Mouse (Mus musculus): ENCODE measurements around the gene Exosc9.

Gene Exosc9

DNA sequence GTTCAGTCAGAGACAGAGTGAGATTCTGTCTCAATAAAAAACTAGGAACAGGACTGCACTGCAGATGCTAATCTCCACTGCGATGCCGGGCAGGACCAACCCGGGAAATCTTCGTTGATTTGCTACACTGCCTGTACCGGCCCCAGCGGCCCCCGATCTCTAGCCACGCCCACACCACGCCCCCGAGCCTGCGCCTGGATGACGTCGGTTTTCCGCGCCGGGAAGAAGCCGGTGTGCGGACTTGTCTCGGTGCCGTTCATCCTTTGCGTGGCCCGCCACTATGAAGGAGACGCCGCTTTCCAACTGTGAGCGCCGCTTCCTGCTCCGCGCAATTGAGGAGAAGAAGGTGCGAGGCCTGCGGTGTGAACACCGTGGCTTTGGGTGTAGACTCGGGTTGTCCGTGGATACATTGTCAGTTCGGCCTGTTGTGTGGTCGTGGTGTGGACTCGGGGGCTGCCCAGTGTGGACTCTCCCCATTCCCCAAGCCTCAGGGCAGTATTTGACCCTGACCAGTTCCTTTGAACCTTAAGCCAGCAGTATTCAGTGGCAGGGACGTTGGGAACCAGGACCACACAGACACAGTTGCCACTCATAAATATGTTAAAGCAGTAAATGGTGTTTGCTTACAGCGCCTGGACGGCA lies at the start of gene Exosc9:
Exosc9 (plus strand) TSS at position 201 of the 642 bp plus-strand sequence.
- H3K27me3 ChIP-seq (ENCODE audit: control insufficient read depth, insufficient read depth, low read length, poor library complexity, severe bottlenecking), result no peaks in the 10 kb centered on the region
- peak; percentile 90 for DNase-seq (ENCODE audit: low read depth, low spot score)
- peaks cover 9% of the 10 kb centered on the region for H3K36me3 ChIP-seq (ENCODE audit: control insufficient read depth, insufficient read depth, low read length, poor library complexity, severe bottlenecking)

GRCm38 (mm10) chr3:36505306-36505705 lies 47.1 kb upstream of the Exosc9 start:
- no peaks in the 10 kb centered on the region for H3K36me3 ChIP-seq (ENCODE audit: control insufficient read depth, insufficient read depth, low read length, poor library complexity, severe bottlenecking)
- H3K27me3 ChIP-seq (ENCODE audit: control insufficient read depth, insufficient read depth, low read length, poor library complexity, severe bottlenecking), result no peaks in the 10 kb centered on the region
- DNase-seq (ENCODE audit: low read depth, low spot score), result no peak

DNA sequence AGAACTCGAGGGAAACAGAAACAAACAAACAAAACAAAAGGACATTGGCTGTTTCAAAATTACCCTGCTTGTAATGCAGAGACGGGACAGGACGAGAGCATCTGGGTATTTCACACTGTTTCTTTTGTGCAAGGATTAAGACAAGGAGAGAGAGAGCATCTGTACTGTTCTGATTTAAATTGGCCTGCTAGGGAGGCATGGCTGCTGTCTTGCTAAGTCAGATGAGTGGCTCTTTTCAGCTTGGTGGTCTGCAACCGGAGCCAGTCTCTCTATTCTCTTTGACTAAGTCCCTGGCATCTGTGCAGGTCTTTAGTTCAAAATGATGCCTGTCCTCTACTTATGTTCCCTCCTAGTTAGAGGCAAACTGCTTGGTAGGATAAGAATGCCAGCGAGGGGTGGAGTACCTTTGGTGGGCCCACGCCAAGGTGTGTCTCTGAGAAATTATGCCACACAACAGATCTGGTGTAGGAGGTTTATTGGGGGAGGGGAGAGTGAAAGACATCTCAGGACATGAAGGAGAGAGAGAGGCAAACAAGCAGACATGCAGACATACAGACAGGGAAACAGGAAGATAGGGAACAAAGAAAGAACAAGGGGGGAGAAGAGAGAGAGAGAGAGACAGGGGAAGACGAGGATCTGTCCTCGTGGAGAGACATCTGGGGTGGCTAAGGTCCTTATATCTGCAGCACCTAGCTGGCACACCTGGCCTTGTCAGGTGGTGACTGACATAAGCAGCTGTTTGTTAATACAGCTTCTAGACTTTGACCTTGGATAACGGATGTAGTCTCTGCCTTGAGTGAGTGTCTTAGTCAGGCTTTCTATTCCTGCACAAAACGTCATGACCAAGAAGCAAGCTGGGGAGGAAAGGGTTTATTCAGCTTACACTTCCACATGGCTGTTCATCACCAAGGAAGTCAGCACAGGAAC lies 46.3 kb upstream of the Exosc9 start:
- DNase-seq (ENCODE audit: low read depth, low spot score), result no peak
- no peaks in the 10 kb centered on the region for H3K27me3 ChIP-seq (ENCODE audit: control insufficient read depth, insufficient read depth, low read length, poor library complexity, severe bottlenecking)
- H3K36me3 ChIP-seq (ENCODE audit: control insufficient read depth, insufficient read depth, low read length, poor library complexity, severe bottlenecking), result no peaks in the 10 kb centered on the region

GRCm38 (mm10) chr3:36511491-36511890 lies 40.9 kb upstream of the Exosc9 start:
- no peaks in the 10 kb centered on the region for H3K36me3 ChIP-seq (ENCODE audit: control insufficient read depth, insufficient read depth, low read length, poor library complexity, severe bottlenecking)
- DNase-seq (ENCODE audit: low read depth, low spot score), result no peak
- H3K27me3 ChIP-seq (ENCODE audit: control insufficient read depth, insufficient read depth, low read length, poor library complexity, severe bottlenecking), result no peaks in the 10 kb centered on the region

- no peaks in the 10 kb centered on the region for H3K36me3 ChIP-seq (ENCODE audit: control insufficient read depth, insufficient read depth, low read length, poor library complexity, severe bottlenecking)
- no peaks in the 10 kb centered on the region for H3K27me3 ChIP-seq (ENCODE audit: control insufficient read depth, insufficient read depth, low read length, poor library complexity, severe bottlenecking)
- no peak for DNase-seq (ENCODE audit: low read depth, low spot score)
Observed at GRCm38 (mm10) chr3:36516196-36516595, 36.2 kb upstream of the Exosc9 start.

GRCm38 (mm10) chr3:36521073-36522060 lies 31.0 kb upstream of the Exosc9 start, which contains the start of gene Gm11549:
Gene Gm11549, minus strand, starts transcription at chr3:36521813.
- no peak for DNase-seq (ENCODE audit: low read depth, low spot score)
- Histone ChIP-seq H3K27me3 (ENCODE audit: control insufficient read depth, insufficient read depth, low read length, poor library complexity, severe bottlenecking) (no peaks in the 10 kb centered on the region; the same call in 1 of the 2 replicates), H3K36me3 (ENCODE audit: control insufficient read depth, insufficient read depth, low read length, poor library complexity, severe bottlenecking) (no peaks in the 10 kb centered on the region)

DNA sequence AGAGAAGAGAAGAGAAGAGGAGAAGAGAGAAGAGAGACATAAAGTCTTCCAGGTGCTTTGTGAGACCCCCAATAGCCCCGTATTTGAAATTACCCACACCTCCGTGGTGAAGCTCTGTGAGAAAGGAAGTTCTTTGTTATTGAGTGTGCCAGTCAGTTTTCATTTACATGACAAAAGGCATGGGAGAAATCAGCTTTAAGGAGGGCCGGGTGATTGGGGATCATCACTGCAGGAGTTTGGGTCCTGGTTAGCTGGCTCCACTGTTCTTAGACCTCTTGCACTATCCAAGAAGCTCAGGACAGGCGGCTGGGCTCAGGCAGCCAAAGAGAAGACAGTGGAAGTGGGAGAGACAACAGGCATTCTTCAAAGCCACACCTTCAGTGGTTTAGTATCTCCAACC lies 30.3 kb upstream of the Exosc9 start:
- DNase-seq (ENCODE audit: low read depth, low spot score), result no peak
- Histone ChIP-seq H3K36me3 (ENCODE audit: control insufficient read depth, insufficient read depth, low read length, poor library complexity, severe bottlenecking) (no peaks in the 10 kb centered on the region), H3K27me3 (ENCODE audit: control insufficient read depth, insufficient read depth, low read length, poor library complexity, severe bottlenecking) (no peaks in the 10 kb centered on the region; the same call in 1 of the 2 replicates)

- no peaks in the 10 kb centered on the region for H3K36me3 ChIP-seq (ENCODE audit: control insufficient read depth, insufficient read depth, low read length, poor library complexity, severe bottlenecking)
- DNase-seq (ENCODE audit: low read depth, low spot score), result no peak
- H3K27me3 ChIP-seq (ENCODE audit: control insufficient read depth, insufficient read depth, low read length, poor library complexity, severe bottlenecking), result no peaks in the 10 kb centered on the region; the same call in 1 of the 2 replicates
Observed at GRCm38 (mm10) chr3:36524466-36524865, 27.9 kb upstream of the Exosc9 start.

- Histone ChIP-seq H3K27me3 (ENCODE audit: control insufficient read depth, insufficient read depth, low read length, poor library complexity, severe bottlenecking) (no peaks in the 10 kb centered on the region), H3K36me3 (ENCODE audit: control insufficient read depth, insufficient read depth, low read length, poor library complexity, severe bottlenecking) (no peaks in the 10 kb centered on the region)
- DNase-seq (ENCODE audit: low read depth, low spot score), result no peak
Observed at GRCm38 (mm10) chr3:36530345-36530744, 22.1 kb upstream of the Exosc9 start.

DNA sequence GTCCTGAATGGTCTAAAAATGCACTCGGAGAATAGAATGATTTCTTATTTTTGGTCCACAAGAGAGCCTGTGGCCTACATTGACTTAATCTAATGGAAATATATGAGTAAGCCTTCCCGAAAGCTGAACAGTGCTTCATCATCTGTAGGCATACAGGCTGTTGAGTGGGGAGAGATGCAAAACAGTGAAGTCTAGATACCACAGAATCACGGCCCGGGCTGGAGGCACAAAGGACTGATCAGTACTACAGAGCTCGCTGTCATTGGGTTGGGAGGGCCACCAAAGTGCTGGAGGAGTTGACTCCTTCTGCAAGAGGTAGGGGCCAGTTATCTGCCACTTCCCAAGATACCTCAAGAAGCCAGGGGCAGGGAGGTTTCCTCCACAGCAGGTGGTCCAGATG lies 21.6 kb upstream of the Exosc9 start:
- no peak for DNase-seq (ENCODE audit: low read depth, low spot score)
- Histone ChIP-seq H3K36me3 (ENCODE audit: control insufficient read depth, insufficient read depth, low read length, poor library complexity, severe bottlenecking) (no peaks in the 10 kb centered on the region), H3K27me3 (ENCODE audit: control insufficient read depth, insufficient read depth, low read length, poor library complexity, severe bottlenecking) (no peaks in the 10 kb centered on the region)

GRCm38 (mm10) chr3:36531242-36531641 lies 21.2 kb upstream of the Exosc9 start:
- Histone ChIP-seq H3K27me3 (ENCODE audit: control insufficient read depth, insufficient read depth, low read length, poor library complexity, severe bottlenecking) (no peaks in the 10 kb centered on the region), H3K36me3 (ENCODE audit: control insufficient read depth, insufficient read depth, low read length, poor library complexity, severe bottlenecking) (no peaks in the 10 kb centered on the region)
- no peak for DNase-seq (ENCODE audit: low read depth, low spot score)

DNA sequence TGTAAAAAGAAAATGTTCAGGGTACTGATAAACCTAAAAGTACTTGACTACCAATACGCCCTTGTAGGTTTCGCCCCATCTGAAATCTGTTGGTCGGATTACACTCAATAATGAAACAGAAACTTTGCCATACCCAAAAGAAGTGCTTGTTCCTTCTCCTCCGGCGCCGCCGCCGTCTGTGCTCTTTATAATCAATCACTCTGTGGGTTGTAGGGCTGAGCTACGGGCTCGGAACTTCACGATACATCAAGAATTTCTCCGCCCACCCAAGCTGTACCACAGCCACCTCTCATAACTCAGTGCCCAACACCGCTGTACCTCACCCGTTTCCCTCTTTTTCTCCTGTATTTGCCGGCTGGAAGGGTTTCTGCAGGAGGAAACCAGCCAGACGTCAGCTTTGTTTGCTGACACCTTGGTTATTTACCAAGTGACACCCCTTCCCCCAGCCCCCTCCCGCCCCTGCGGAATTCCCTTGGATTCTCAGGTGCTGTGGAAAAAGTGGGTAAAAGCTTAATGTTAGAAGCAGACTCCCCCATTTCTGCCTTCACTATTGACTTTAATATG lies 20.3 kb upstream of the Exosc9 start:
- Histone ChIP-seq H3K36me3 (ENCODE audit: control insufficient read depth, insufficient read depth, low read length, poor library complexity, severe bottlenecking) (no peaks in the 10 kb centered on the region), H3K27me3 (ENCODE audit: control insufficient read depth, insufficient read depth, low read length, poor library complexity, severe bottlenecking) (no peaks in the 10 kb centered on the region)
- DNase-seq (ENCODE audit: low read depth, low spot score), result peak; percentile 29

- no peaks in the 10 kb centered on the region for H3K36me3 ChIP-seq (ENCODE audit: control insufficient read depth, insufficient read depth, low read length, poor library complexity, severe bottlenecking)
- DNase-seq (ENCODE audit: low read depth, low spot score), result peak; percentile 3
- H3K27me3 ChIP-seq (ENCODE audit: control insufficient read depth, insufficient read depth, low read length, poor library complexity, severe bottlenecking), result no peaks in the 10 kb centered on the region
Observed at GRCm38 (mm10) chr3:36532738-36533137, 19.7 kb upstream of the Exosc9 start.

DNA sequence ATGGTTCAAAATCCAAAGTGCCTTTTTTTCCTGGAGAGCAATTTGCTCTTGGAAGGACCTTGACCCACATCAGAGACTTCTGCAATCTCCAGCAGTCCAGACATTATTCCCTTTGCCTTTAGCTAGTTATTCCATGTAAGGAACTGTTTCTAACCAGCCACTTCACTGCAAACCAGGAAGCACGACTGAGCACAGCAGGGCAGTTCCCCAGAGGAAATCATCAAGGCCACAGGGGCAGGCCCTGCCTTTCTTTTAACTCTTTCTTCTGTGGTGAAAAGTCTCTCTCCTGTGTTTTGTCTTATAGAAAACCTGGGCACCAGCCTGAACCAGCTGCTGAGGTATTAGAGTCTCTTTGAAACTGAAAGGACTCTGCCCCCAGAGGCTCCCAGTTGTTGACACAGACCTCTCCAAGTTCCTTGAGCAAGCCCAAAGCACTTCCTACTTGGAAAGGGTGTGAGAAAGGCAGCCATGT lies 19.2 kb upstream of the Exosc9 start:
- no peak for DNase-seq (ENCODE audit: low read depth, low spot score)
- H3K27me3 ChIP-seq (ENCODE audit: control insufficient read depth, insufficient read depth, low read length, poor library complexity, severe bottlenecking), result no peaks in the 10 kb centered on the region
- no peaks in the 10 kb centered on the region for H3K36me3 ChIP-seq (ENCODE audit: control insufficient read depth, insufficient read depth, low read length, poor library complexity, severe bottlenecking)

All from splenic B cell, adult 2 months (primary cell).